Comparison of ENCODE assay signal across 17 mouse cellular contexts in genomic region chr9:116886973-116887680, GRCm38 (mm10).
"Had no signal": no experiment of that assay in that cellular context is flagged by ENCODE, and none has a peak within 500 bp of the region (broad histone marks: within the 10 kb centered on the region; RNA-seq: fewer than 3 reads in every experiment).

No protein-coding gene starts in this region.

- H3K27ac ChIP-seq: liver, embryonic 12.5 days; liver, embryonic 14.5 days; midbrain, embryonic 10.5 days; midbrain, embryonic 12.5 days; neural tube, embryonic 13.5 days; neural tube, embryonic 15.5 days had no signal

- H3K4me3 ChIP-seq: liver, embryonic 12.5 days; midbrain, embryonic 10.5 days; midbrain, embryonic 12.5 days; myocyte; neural tube, embryonic 13.5 days; neural tube, embryonic 15.5 days had no signal

- H3K27me3 ChIP-seq: liver, embryonic 12.5 days; midbrain, embryonic 12.5 days; neural tube, embryonic 13.5 days; neural tube, embryonic 15.5 days had no signal

- H3K4me2 ChIP-seq: liver, embryonic 12.5 days; midbrain, embryonic 12.5 days; neural tube, embryonic 13.5 days; neural tube, embryonic 15.5 days had no signal

- H3K9me3 ChIP-seq: liver, embryonic 12.5 days; midbrain, embryonic 10.5 days; midbrain, embryonic 12.5 days; neural tube, embryonic 13.5 days; neural tube, embryonic 15.5 days had no signal

- DNase-seq: midbrain, embryonic 14.5 days; retina, postnatal 1 day; right cerebral cortex, adult 18-20 months; right cerebral cortex, postnatal 25 days; right cerebral cortex, postnatal 4 days; spleen, adult 18-20 months; thymus, adult 18-20 months; thymus, postnatal 14 days; thymus, postnatal 36 days had no signal

- H3K36me3 ChIP-seq: liver, embryonic 12.5 days; midbrain, embryonic 10.5 days; midbrain, embryonic 12.5 days; neural tube, embryonic 13.5 days; neural tube, embryonic 15.5 days had no signal

- ATAC-seq: liver, embryonic 12.5 days; midbrain, embryonic 16.5 days had no signal

- H3K9ac ChIP-seq: liver, embryonic 12.5 days; liver, embryonic 14.5 days; midbrain, embryonic 12.5 days; neural tube, embryonic 13.5 days; neural tube, embryonic 15.5 days had no signal

- H3K4me1 ChIP-seq: midbrain, embryonic 10.5 days had no signal
